11 mouse cellular contexts compared by ENCODE assay signal in the genomic region with DNA sequence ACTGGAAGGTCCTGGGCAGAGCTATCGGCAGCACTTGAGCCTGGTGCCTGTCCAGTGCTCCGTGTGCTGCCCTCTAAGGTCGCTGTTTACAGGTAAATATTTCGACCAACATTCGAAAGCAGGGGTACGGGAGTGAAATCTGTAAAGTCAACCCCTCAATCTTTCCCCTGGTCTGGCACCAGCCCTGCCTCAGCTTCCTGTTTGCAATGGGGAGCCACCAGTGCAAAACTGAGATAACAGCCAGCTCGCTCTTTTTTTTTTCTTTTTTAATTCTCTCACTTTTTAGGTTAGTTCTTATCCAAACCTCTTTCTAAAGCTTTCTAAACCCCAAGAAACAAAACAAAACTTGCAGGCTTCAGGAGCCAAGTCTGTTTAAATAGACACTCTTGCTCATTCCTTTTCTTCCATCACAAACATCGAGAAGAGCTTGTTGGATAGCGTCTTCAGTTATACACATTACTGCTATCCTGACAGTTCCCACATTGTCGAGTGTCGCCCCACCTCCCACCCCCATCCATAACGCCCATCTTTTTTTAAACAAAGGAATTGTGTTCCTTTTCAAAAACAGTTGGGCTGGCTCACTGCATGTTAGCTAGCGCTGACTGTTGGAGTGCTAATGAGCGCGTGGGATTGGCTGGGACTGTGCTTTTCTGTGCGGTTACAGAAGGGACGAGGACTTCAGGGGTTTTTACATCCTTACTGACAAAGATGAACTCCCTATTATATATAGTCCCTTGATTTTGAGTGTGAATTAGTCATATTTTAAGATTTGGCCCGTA. TPM values are rescaled to one million over a fixed set of nuclear protein-coding genes. Genes with fewer than 3 reads are reported as not detected.
A peak's percentile ranks its signal among the peaks of the same experiment; 100 is the strongest.
DNase-seq lines count a peak whose midpoint lies in the region; ATAC-seq lines count a peak whose summit lies in the region.
"Had no signal": no experiment of that assay in that cellular context is flagged by ENCODE, and none has a peak within 500 bp of the region (broad histone marks: within the 10 kb centered on the region; RNA-seq: fewer than 3 reads in every experiment).

No protein-coding gene starts in this region.

- H3K4me3 ChIP-seq in forebrain, embryonic 12.5 days (replicated peaks) = no peak overlapping the region
- no peak overlapping the region for H3K4me3 ChIP-seq in forebrain, embryonic 11.5 days (ENCODE audit: low read depth, low read length)

- no peak for ATAC-seq in forebrain, embryonic 12.5 days (ENCODE audit: low FRiP score)
- ATAC-seq in forebrain, embryonic 11.5 days (replicated peaks; ENCODE audit: low FRiP score) = no peak
- ATAC-seq: inflammation-experienced regulatory T-cells, adult 6 months had no signal

- H3K27me3 ChIP-seq in forebrain, embryonic 12.5 days = no peaks in the 10 kb centered on the region
- H3K27me3 ChIP-seq in forebrain, embryonic 11.5 days (ENCODE audit: control insufficient read depth, insufficient read depth, low read length) = no peaks in the 10 kb centered on the region

- no peaks in the 10 kb centered on the region for H3K9me3 ChIP-seq in forebrain, embryonic 12.5 days
- no peaks in the 10 kb centered on the region for H3K9me3 ChIP-seq in forebrain, embryonic 11.5 days (ENCODE audit: control insufficient read depth, low read length)

- H3K27ac ChIP-seq in forebrain, embryonic 12.5 days = 0 out of 2 replicates have a peak overlapping the region, but pooled peaks have one; percentile 9
- H3K27ac ChIP-seq in forebrain, embryonic 11.5 days (ENCODE audit: low read depth, low read length) = no peak overlapping the region

- no peak for DNase-seq in forebrain, embryonic 11.5 days (ENCODE audit: low spot score)
- DNase-seq in right cerebral cortex, adult 18-20 months = peak; percentile 71
- DNase-seq in right cerebral cortex, postnatal 14 days = no peak
- peak; percentile 44 to 49 for DNase-seq in layer of hippocampus, adult 8-10 months (ENCODE audit: low spot score in 2 of 2)
- peak; percentile 74 for DNase-seq in telencephalon, adult 2 months (ENCODE audit: low read depth, low spot score)
- DNase-seq in thymus, postnatal 25 days = no peak
- DNase-seq in embryo, embryonic 11 days = no peak
- DNase-seq: cerebellum, postnatal 10 days; liver had no signal

- H3K4me2 ChIP-seq in forebrain, embryonic 12.5 days = no peak overlapping the region
- H3K4me2 ChIP-seq in forebrain, embryonic 11.5 days (ENCODE audit: low read depth, low read length, severe bottlenecking) = no peak overlapping the region

- H3K4me1 ChIP-seq in forebrain, embryonic 12.5 days = peaks cover 6% of the 10 kb centered on the region; the same call in 1 of the 2 replicates
- no peaks in the 10 kb centered on the region for H3K4me1 ChIP-seq in forebrain, embryonic 11.5 days (replicated peaks; ENCODE audit: control insufficient read depth, insufficient read depth, low read length)

- peaks cover 80% of the 10 kb centered on the region for H3K36me3 ChIP-seq in forebrain, embryonic 12.5 days (replicated peaks)
- peaks cover 17% of the 10 kb centered on the region for H3K36me3 ChIP-seq in forebrain, embryonic 11.5 days (ENCODE audit: control insufficient read depth, insufficient read depth, low read length)

- 74% methylated on average over 18 of the region's 18 CpGs for WGBS in forebrain, embryonic 12.5 days
- WGBS in forebrain, embryonic 11.5 days = 86% methylated on average over 18 of the region's 18 CpGs

- no peak overlapping the region for H3K9ac ChIP-seq in forebrain, embryonic 12.5 days
- no peak overlapping the region for H3K9ac ChIP-seq in forebrain, embryonic 11.5 days (ENCODE audit: low read length)

RNA-seq across cellular contexts. Expression of a gene that starts 27.6 kb away (rescaled TPM):
- polyA plus RNA-seq in forebrain, embryonic 12.5 days (2016; fragmentation: Nextera tagmentation; extraction: Ambion mirVana) = 0.90 and 1.2 TPM in 2 replicates
- polyA plus RNA-seq in forebrain, embryonic 11.5 days (2014; fragmentation: Nextera tagmentation; extraction: Ambion mirVana) = 0.89 and 1.0 TPM in 2 replicates
- 1 to 10 TPM; 1.7 to 3.4 (median 2.6) TPM for total RNA-seq in layer of hippocampus, adult 8-10 months (2022)

Comparison
In these comparisons a context has a peak if more than half of its experiments do, and no peak if none do; other contexts are left out.
1. DNase-seq: peak in right cerebral cortex, adult 18-20 months (single experiment), layer of hippocampus, adult 8-10 months (2 of 2) and telencephalon, adult 2 months (single experiment); none in forebrain, embryonic 11.5 days (single experiment), right cerebral cortex, postnatal 14 days (single experiment), thymus, postnatal 25 days (single experiment) and embryo, embryonic 11 days (single experiment).